Mouse (Mus musculus) forelimb bud, embryonic 11.5 days (tissue): ENCODE data around the gene Exoc3.
A peak's percentile ranks its signal among the peaks of the same experiment; 100 is the strongest.

Experiments used
- DNase-seq: peaks from one replicate; pipeline ENCODE4 v3.0.0-alpha.2; 2012; ENCODE audit warnings: low read depth, low spot score

The Exoc3 gene

DNA sequence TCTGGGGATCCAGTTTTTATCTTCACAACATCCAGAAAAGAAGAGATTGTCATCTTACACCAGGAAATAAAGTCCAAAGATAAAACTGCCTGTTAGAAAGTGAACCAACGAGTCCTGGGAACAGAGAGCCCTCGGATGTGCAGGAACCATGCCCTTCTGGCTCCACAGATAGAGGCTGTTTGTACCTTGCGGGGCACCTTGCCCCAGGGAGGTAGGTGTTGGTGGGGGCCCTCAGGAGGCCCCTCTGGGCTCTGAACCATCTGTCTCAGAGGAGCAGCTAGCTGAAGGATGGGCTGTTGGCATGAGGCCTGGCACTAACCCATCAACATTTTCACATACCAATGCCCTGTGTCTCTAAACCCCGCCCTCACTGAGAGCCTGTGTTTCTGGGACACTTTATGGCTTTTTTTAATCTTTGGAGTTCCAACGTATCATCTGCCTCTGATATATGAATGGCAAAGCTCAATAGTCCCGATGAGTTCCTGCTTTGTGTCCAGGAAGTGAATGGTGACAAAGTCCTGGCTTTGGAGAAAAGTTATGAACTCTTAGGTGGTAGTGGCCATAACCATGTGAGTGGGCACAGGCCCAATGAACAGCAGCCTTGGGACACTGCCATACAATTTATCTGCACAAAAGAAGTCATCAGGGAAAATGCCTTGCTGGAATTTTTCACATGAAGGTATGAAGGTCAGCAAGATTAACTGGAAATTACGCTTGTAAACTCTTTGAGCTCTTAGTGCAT is 69.5 kb downstream of the Exoc3 start:
- no peak for DNase-seq

DNA sequence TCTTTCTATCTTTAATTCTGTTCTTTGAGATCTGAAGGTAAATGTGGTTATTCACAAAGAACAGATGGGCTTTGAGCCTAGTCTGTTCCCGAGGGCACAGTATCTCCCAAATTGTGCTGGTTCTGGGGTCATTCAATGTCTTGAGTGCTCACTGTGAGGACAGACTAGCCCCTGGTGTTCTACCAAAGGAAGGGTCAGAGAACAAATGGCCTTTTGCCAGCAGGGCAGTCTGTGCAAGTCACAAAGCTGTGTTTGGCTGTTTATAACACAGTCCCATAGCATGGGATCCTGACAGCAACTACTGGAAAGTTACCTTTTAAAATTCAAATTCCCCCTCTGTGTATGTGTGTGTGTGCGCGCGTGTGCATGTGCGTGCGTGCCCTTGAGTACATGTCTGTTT is 78.6 kb downstream of the Exoc3 start:
- DNase-seq: no peak

DNA sequence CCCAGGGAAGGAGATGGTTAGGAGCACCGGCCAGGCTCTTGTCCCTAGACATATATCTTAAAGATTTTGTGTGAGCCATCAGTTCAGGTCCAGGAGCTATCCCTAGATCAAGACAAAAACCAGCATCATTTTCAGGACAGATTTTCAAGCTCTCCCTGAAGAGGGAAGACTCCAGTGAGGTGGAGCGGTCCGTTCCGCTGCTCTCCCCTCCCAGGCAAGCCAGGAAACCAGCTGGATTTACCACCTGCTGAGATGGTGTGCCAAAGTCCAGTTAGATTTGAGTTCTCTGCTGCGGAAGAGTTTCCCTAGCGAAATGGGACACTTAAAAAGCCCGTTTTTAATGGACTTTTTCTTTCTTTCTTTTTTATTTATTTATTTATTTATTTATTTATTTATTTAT is 81.0 kb downstream of the Exoc3 start:
- DNase-seq: no peak

DNA sequence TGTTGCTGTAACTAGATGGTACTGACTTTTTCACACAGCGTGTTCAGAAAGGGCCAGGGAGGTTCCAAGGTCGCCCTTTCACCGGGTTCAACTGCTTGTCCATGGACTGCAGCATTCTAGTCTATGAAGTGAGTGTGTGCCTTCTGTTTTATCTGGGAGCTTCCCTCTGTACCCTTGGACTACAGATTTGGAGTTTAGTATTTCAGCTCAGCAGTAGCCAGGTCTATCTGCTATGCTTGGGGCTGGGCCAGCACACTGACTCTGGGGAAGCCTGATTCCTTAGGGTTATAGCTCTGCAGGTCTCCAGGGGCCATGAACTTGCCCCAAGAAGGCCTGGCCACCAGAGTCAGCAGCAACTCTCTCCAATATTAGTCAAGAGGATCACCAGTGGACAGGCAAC is 85.9 kb downstream of the Exoc3 start:
- no peak for DNase-seq

DNA sequence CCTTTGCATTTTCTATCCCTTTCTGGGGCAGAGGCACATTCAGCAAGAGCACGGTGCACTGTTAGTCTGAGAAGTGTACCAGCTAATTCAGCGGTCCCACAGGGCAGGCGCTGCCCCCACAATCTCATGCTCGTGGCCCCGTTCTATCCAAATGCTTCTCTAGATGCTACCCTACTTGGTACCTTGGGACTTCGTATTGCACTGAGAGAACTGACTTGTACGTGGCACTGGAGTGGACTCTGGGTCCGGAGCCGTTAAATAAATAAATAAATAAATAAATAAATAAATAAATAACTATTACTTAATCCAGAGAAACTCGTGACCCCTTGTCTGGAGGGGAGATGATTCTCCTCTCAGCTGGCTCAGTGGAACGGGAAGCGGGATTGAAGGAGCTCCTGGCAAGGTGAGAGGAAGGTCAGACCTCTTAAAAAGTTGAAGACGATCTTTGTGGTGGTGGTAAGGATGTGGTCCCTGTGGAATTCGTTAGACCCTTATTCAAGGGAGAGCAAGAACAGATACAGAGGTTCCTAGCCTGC is 86.7 kb downstream of the Exoc3 start:
- no peak for DNase-seq

DNA sequence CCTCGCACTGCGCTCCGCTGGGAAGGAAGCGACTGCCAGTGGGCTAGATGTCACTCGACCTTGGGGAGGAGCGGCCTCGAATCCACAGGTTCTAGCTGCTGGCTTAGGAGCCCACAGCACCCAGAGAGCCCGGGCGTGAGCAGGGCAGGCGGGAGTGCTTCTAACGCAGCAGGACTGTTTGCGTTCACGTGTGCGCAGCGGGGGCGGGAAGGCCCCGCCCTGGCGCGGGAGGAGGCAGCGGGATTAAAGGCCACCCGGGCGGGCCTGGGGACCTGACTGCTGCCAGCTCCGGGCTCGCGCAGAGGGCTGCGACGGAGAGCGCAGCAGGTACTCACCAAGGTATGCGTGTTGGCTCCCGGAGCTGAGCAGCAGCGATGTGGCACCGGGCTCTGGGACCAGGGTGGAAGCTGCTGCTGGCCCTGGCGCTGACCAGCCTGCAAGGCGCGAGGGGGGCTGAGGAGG is 87.4 kb downstream of the Exoc3 start, which contains the start of gene Slc9a3:
Slc9a3 (plus strand) TSS at position 317 of the 462 bp plus-strand sequence.
- peak; percentile 8 for DNase-seq
